14 mouse cellular contexts compared by ENCODE assay signal in the genomic region with DNA sequence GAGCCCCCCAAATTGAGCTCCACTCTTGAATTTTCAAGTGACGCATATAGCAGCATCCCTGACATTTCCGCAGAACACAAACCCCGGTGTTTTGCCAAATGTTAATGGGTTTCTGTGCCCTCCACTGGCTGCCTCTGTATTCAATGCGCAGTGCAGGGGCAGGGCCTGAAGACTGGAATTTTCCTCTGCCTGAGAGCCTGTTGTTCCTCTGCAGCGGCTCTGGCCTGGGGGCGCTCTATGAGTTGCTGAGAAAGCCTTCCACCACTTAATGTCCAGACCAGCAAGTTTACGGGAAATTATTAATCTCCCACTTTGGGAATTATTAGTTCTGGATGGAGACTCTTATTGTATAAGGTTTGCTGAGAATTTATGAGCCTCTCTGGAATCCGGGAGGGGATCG. TPM values are rescaled to one million over a fixed set of nuclear protein-coding genes. Genes with fewer than 3 reads are reported as not detected.
DNase-seq lines count a peak whose midpoint lies in the region; ATAC-seq and TF ChIP-seq lines count a peak whose summit lies in the region.
"Had no signal": no experiment of that assay in that cellular context is flagged by ENCODE, and none has a peak within 500 bp of the region (broad histone marks: within the 10 kb centered on the region; RNA-seq: fewer than 3 reads in every experiment).

No protein-coding gene starts in this region.

- H3K27me3 ChIP-seq in hindbrain, embryonic 15.5 days = 0 out of 2 replicates have a peak, but pooled peaks cover 4% of the 10 kb centered on the region
- no peaks in the 10 kb centered on the region for H3K27me3 ChIP-seq in hindbrain, embryonic 14.5 days (ENCODE audit: control insufficient read depth, insufficient read depth, low read length)
- H3K27me3 ChIP-seq in midbrain, postnatal 0 days (ENCODE audit: insufficient read depth, low read length) = no peaks in the 10 kb centered on the region
- H3K27me3 ChIP-seq in midbrain, embryonic 16.5 days (ENCODE audit: control insufficient read depth, insufficient read depth, low read depth, low read length) = no peaks in the 10 kb centered on the region
- H3K27me3 ChIP-seq in limb, embryonic 10.5 days (ENCODE audit: low read depth, poor library complexity, severe bottlenecking) = no peaks in the 10 kb centered on the region
- H3K27me3 ChIP-seq: midbrain, embryonic 13.5 days had no signal

- 55% methylated on average over 9 of the region's 9 CpGs for WGBS in hindbrain, embryonic 15.5 days
- WGBS in hindbrain, embryonic 14.5 days = 53% methylated on average over 9 of the region's 9 CpGs
- WGBS in midbrain, postnatal 0 days = 58% methylated on average over 9 of the region's 9 CpGs
- 62% methylated on average over 9 of the region's 9 CpGs for WGBS in midbrain, embryonic 16.5 days
- 76% methylated on average over 9 of the region's 9 CpGs for WGBS in limb, embryonic 10.5 days

- H3K9ac ChIP-seq in hindbrain, embryonic 15.5 days = no peak overlapping the region
- H3K9ac ChIP-seq in hindbrain, embryonic 14.5 days = no peak overlapping the region
- no peak overlapping the region for H3K9ac ChIP-seq in midbrain, postnatal 0 days (replicated peaks; ENCODE audit: low read length, poor library complexity, severe bottlenecking)
- no peak overlapping the region for H3K9ac ChIP-seq in midbrain, embryonic 16.5 days (ENCODE audit: low read depth, low read length)
- H3K9ac ChIP-seq: midbrain, embryonic 13.5 days had no signal

- no peak overlapping the region for H3K4me2 ChIP-seq in hindbrain, embryonic 15.5 days
- no peak overlapping the region for H3K4me2 ChIP-seq in hindbrain, embryonic 14.5 days (replicated peaks)
- H3K4me2 ChIP-seq in midbrain, postnatal 0 days (ENCODE audit: low read depth, low read length, poor library complexity, severe bottlenecking) = no peak overlapping the region
- no peak overlapping the region for H3K4me2 ChIP-seq in midbrain, embryonic 16.5 days (ENCODE audit: low read length)
- H3K4me2 ChIP-seq: liver, embryonic 11.5 days; midbrain, embryonic 13.5 days had no signal

- peak; percentile 41; the same call in 1 of the 2 replicates for ATAC-seq in hindbrain, embryonic 15.5 days (ENCODE audit: low FRiP score, low read depth)
- no peak for ATAC-seq in hindbrain, embryonic 14.5 days (ENCODE audit: low FRiP score)
- ATAC-seq in midbrain, postnatal 0 days (ENCODE audit: low FRiP score) = no peak
- no peak for ATAC-seq in midbrain, embryonic 16.5 days
- ATAC-seq: midbrain, embryonic 13.5 days had no signal

- H3K4me1 ChIP-seq in hindbrain, embryonic 15.5 days (replicated peaks) = 0 out of 2 replicates have a peak, but pooled peaks cover 4% of the 10 kb centered on the region
- H3K4me1 ChIP-seq in hindbrain, embryonic 14.5 days (replicated peaks; ENCODE audit: control insufficient read depth, insufficient read depth, low read length) = no peaks in the 10 kb centered on the region
- no peaks in the 10 kb centered on the region for H3K4me1 ChIP-seq in midbrain, postnatal 0 days (ENCODE audit: insufficient read depth, low read length)
- no peaks in the 10 kb centered on the region for H3K4me1 ChIP-seq in midbrain, embryonic 16.5 days (ENCODE audit: control insufficient read depth, insufficient read depth, low read length)
- peaks cover 16% of the 10 kb centered on the region for H3K4me1 ChIP-seq in limb, embryonic 10.5 days
- H3K4me1 ChIP-seq: midbrain, embryonic 13.5 days had no signal

- H3K9me3 ChIP-seq in hindbrain, embryonic 15.5 days = no peaks in the 10 kb centered on the region
- H3K9me3 ChIP-seq in hindbrain, embryonic 14.5 days (ENCODE audit: control insufficient read depth, low read length) = no peaks in the 10 kb centered on the region
- no peaks in the 10 kb centered on the region for H3K9me3 ChIP-seq in midbrain, postnatal 0 days (ENCODE audit: low read length)
- no peaks in the 10 kb centered on the region for H3K9me3 ChIP-seq in midbrain, embryonic 16.5 days (replicated peaks; ENCODE audit: control insufficient read depth, low read length, poor library complexity, severe bottlenecking)
- H3K9me3 ChIP-seq in limb, embryonic 10.5 days (replicated peaks) = no peaks in the 10 kb centered on the region
- H3K9me3 ChIP-seq: midbrain, embryonic 13.5 days had no signal

- no peaks in the 10 kb centered on the region for H3K36me3 ChIP-seq in hindbrain, embryonic 15.5 days
- no peaks in the 10 kb centered on the region for H3K36me3 ChIP-seq in hindbrain, embryonic 14.5 days (replicated peaks; ENCODE audit: control insufficient read depth, insufficient read depth)
- no peaks in the 10 kb centered on the region for H3K36me3 ChIP-seq in midbrain, postnatal 0 days (ENCODE audit: insufficient read depth, low read length)
- H3K36me3 ChIP-seq in midbrain, embryonic 16.5 days (ENCODE audit: control insufficient read depth, insufficient read depth, low read length) = no peaks in the 10 kb centered on the region
- H3K36me3 ChIP-seq in limb, embryonic 10.5 days = no peaks in the 10 kb centered on the region
- H3K36me3 ChIP-seq: midbrain, embryonic 13.5 days had no signal

- TF ChIP-seq CTCF in midbrain, postnatal 0 days (IDR thresholded peaks at IDR 0.05) = peak; percentile 50

- H3K4me3 ChIP-seq in hindbrain, embryonic 15.5 days = no peak overlapping the region
- H3K4me3 ChIP-seq in hindbrain, embryonic 14.5 days (replicated peaks; ENCODE audit: low read length) = no peak overlapping the region
- H3K4me3 ChIP-seq in midbrain, postnatal 0 days (ENCODE audit: low read depth, low read length) = no peak overlapping the region
- H3K4me3 ChIP-seq in midbrain, embryonic 16.5 days (ENCODE audit: low read depth, low read length) = no peak overlapping the region
- H3K4me3 ChIP-seq in limb, embryonic 10.5 days = no peak overlapping the region
- H3K4me3 ChIP-seq: midbrain, embryonic 13.5 days had no signal

- DNase-seq in hindbrain, embryonic 14.5 days (ENCODE audit: low spot score) = no peak
- peak; percentile 56 for DNase-seq in midbrain, postnatal 0 days (ENCODE audit: low spot score)
- peak; percentile 37 for DNase-seq in limb, embryonic 10.5 days (ENCODE audit: low spot score)
- DNase-seq in B cell, adult 2 months = no peak
- DNase-seq in left cerebral cortex, adult 9 months (ENCODE audit: low spot score in 2 of 2) = no peak
- no peak for DNase-seq in adrenal gland, postnatal 25 days
- DNase-seq: retina, postnatal 1 day had no signal

- no peak overlapping the region for H3K27ac ChIP-seq in hindbrain, embryonic 15.5 days (replicated peaks)
- no peak overlapping the region for H3K27ac ChIP-seq in hindbrain, embryonic 14.5 days
- H3K27ac ChIP-seq in midbrain, postnatal 0 days (ENCODE audit: low read depth, low read length) = no peak overlapping the region
- H3K27ac ChIP-seq in midbrain, embryonic 16.5 days (ENCODE audit: low read length) = no peak overlapping the region
- no peak overlapping the region for H3K27ac ChIP-seq in limb, embryonic 10.5 days
- H3K27ac ChIP-seq: midbrain, embryonic 13.5 days had no signal

RNA-seq across cellular contexts. Expression of gene Ankrd60, which starts 14.0 kb away (rescaled TPM):
- polyA plus RNA-seq in hindbrain, embryonic 15.5 days (2015; fragmentation: Nextera tagmentation; extraction: Ambion mirVana) = not detected in 2 replicates
- polyA plus RNA-seq in hindbrain, embryonic 14.5 days (2014; fragmentation: Nextera tagmentation; extraction: Ambion mirVana) = not detected in 2 replicates
- total RNA-seq in midbrain, postnatal 0 days (2014; rRNA removed) = not detected in 2 replicates
- polyA plus RNA-seq in midbrain, postnatal 0 days (2015; fragmentation: Nextera tagmentation; extraction: Ambion mirVana) = not detected in 2 replicates
- polyA plus RNA-seq in midbrain, embryonic 16.5 days (2015; fragmentation: Nextera tagmentation; extraction: Ambion mirVana) = not detected in 2 replicates
- polyA plus RNA-seq in limb, embryonic 10.5 days (2016; fragmentation: Nextera tagmentation; extraction: Ambion mirVana) = not detected in 2 replicates
- not detected in 2 replicates for total RNA-seq in adrenal gland, postnatal 25 days (2021)
- total RNA-seq: layer of hippocampus, adult 8-10 months had no signal
- polyA plus RNA-seq: cortical plate, adult 2 months; heart, embryonic 14.5 days; liver, embryonic 11.5 days; midbrain, embryonic 13.5 days had no signal

RNA-seq across cellular contexts. Expression of gene 1700021F07Rik, which starts 41.8 kb away (rescaled TPM):
- polyA plus RNA-seq in hindbrain, embryonic 15.5 days (2015; fragmentation: Nextera tagmentation; extraction: Ambion mirVana) = not detected in 2 replicates
- not detected in 2 replicates for polyA plus RNA-seq in hindbrain, embryonic 14.5 days (2014; fragmentation: Nextera tagmentation; extraction: Ambion mirVana)
- not detected in 2 replicates for total RNA-seq in midbrain, postnatal 0 days (2014; rRNA removed)
- polyA plus RNA-seq in midbrain, postnatal 0 days (2015; fragmentation: Nextera tagmentation; extraction: Ambion mirVana) = not detected in 2 replicates
- not detected in 2 replicates for polyA plus RNA-seq in midbrain, embryonic 16.5 days (2015; fragmentation: Nextera tagmentation; extraction: Ambion mirVana)
- polyA plus RNA-seq in limb, embryonic 10.5 days (2016; fragmentation: Nextera tagmentation; extraction: Ambion mirVana) = not detected in 2 replicates
- total RNA-seq in adrenal gland, postnatal 25 days (2021) = not detected in 2 replicates
- total RNA-seq: layer of hippocampus, adult 8-10 months had no signal
- polyA plus RNA-seq: cortical plate, adult 2 months; heart, embryonic 14.5 days; liver, embryonic 11.5 days; midbrain, embryonic 13.5 days had no signal

Comparison
In these comparisons a context has a peak if more than half of its experiments do, and no peak if none do; other contexts are left out.
1. DNase-seq: peak in midbrain, postnatal 0 days (single experiment) and limb, embryonic 10.5 days (single experiment); none in hindbrain, embryonic 14.5 days (single experiment), B cell, adult 2 months (0 of 2), left cerebral cortex, adult 9 months (0 of 2) and adrenal gland, postnatal 25 days (single experiment).